Mouse (Mus musculus): ENCODE measurements around the gene Sfxn5. TPM values are rescaled to one million over a fixed set of nuclear protein-coding genes. Genes with fewer than 3 reads are reported as not detected.

The Sfxn5 gene
- total RNA-seq, 2 experiments from 2014 or later: 63.9 to 69.7 TPM

DNA sequence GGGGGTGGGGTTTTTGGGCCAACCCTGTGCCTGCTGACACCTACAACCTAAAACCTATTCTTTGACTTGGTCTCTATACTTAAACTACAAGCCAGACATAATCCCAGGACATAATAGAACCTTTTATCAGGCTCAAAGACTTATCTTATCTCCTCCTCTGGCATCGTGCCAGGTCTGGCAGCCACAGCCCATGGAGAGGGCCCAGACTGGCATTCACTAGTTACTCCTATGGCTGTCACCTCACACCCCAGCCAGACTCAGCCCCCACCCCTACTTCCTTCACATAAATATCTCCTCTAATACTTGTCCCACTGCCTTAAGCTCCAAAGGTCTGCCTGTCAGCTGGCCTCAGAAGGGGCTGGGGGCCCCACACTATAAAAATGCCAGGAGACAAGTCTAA lies 33.2 kb upstream of the Sfxn5 start:
- intact Hi-C loops (cut with DNase I): no loop called here
- no peak for DNase-seq

DNA sequence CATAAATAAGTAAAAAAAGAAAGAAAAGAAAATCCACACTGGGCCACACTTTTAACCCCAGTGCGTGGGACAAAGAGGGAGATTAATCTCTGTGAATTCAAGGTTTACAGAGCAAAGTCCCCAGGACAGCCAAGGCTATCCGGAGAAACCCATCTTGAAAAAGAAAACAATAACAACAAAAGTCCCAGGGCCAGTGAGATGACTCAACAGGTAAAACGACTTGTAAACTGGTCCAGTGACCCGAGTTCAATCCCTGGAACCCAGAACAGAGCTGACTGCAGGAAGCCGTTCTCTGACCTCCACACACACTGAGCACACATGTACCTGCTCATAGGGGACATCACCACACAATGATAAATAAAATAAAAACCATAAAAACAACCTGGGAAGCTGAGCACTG lies 31.2 kb upstream of the Sfxn5 start:
- DNase-seq: no peak
- intact Hi-C loops (cut with DNase I): no loop called here

DNA sequence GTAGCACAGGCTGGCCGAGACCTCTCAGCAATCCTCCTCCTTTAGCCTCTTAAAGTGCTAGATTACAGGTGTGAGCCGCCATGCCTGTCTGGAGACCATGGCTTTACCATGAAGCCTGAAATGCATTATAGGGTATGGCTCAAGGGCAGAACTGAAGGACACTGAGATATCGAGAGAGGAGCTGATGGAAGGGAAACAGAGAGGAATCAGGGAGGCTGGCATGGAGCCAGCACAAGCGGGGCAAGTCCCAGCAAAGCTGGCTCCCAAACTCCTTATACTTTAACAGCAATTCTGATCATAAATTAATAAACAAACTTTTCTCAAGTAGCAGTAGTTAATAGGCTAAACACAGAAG lies 30.7 kb upstream of the Sfxn5 start:
- no peak for DNase-seq
- intact Hi-C loops (cut with DNase I): no loop called here

DNA sequence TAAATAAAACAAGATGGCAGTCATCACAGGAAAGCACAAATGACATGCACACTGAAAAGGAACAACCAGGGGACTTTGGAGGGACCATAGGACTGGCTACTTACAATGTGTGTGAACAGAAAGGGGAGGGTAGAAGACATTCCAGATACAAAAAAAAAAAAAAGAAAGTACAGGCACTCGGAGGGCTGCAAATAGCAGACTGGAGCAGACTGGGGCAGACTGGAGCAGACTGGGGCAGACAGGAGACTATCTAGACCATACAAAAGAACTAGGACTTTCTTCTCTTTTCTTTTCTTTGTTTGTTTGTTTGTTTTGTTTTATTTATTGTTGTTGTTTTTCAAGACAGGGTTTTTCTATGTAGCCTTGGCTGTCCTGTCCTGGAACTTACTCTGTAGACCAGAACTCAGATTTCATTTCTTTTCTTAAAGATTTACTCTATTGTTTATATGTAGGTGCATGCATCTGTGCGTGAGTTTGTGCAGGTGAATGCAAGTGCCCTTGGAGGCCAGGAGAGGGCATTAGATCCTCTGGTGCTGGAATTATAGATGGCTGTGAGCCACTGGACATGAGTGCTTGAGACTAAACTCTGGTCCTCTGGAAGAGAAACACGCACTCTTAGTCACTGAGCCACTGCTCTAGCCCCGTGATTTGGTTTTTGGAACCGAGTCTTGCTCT lies 30.1 kb upstream of the Sfxn5 start:
- intact Hi-C loops (cut with DNase I): no loop called here
- no peak for DNase-seq

DNA sequence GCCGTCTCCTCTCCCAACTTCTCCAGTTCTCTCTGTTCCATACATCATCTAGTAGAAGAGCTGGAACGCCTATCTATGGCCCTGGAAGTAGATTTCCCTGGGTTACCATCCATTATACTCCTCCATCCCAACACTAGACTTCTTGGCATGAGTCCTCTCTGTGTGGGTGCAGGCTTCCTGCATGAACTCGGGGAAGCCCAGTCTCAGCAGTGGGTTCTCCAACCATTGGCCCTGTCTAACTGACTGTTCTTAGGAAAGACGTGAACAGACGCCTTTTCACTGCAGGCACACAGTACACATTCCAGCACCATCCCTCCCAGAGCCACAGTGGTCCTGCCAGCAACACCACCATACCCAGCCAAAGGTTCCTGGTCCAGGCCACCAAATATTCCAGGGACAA lies 29.4 kb upstream of the Sfxn5 start:
- DNase-seq: no peak
- intact Hi-C loops (cut with DNase I): no loop called here

DNA sequence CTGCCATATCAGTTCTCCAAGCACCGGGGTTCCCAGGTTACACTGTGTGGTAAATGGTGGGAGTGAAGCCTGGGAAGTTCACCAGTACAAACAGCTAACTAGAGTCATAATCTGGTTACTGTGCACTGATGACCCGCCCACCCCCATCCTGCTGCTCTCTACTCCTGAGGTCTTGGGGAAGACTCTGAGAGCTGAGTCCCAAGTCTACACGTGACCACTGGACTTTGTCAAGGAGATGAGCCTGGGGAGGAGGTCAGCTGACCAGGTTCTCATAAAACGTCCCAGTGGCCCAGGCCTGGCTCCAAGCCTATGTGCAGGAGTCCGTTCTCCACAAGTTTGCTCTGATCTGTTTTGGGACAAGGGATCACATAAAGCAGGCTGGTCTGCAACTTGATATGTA lies 27.1 kb upstream of the Sfxn5 start:
- DNase-seq: no peak
- intact Hi-C loops (cut with DNase I): no loop called here

DNA sequence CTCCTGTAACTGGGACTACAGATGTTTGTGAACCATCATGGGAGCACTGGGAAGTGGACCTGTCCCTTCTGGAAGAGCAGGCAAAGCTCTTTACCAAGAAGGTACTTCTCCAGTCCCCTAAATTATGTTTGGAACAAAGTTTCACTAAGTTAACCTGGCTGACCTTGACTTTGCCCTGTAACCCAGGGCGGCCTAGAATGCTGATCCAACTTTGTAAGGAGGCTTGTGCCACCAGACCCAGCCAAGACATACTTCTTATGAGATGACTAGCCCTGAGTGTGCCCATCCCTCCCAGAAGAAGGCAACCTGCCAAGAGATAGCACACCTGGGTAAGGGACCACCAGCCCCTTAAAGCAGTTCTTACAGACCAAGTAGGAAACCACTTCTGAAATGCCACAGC lies 25.7 kb upstream of the Sfxn5 start:
- intact Hi-C loops (cut with DNase I): no loop called here
- DNase-seq: no peak

DNA sequence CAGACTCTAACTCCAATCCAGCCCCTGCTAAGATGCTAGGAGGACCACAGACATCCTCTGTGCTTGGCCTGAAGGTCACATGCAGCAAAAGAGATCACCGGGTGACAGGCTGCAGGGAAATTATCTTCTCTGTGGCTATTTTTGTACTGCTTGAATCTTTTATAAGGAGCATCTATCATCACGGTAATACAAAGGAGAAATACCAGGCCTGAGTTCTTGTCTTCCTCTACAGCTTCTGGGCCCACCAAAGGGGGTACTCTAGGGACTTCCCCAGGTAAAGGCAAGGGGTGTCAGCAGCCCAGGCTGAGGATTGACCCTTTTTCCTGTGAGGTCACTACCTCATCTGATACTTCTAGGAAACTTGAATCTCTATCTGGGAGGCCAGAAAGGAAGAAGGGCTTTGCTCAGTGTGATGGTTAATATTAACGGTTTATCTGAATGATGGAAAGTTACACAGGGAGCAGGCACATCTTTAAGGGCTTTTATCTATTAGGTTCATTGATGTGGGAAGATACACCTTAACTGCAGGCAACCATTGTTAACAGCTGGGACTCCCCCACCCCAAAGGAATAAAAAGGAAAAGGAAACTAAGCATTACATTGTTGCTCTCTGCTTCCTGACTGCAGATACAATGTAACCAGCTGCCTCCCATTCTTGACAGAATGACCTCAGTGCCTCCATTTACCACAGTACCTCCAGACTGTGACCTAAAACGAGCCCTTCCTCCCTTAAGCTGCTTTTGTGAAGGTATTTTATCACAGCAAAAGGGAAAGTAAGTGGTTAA lies 23.7 kb upstream of the Sfxn5 start:
- intact Hi-C loops (cut with DNase I): no loop called here
- no peak for DNase-seq

DNA sequence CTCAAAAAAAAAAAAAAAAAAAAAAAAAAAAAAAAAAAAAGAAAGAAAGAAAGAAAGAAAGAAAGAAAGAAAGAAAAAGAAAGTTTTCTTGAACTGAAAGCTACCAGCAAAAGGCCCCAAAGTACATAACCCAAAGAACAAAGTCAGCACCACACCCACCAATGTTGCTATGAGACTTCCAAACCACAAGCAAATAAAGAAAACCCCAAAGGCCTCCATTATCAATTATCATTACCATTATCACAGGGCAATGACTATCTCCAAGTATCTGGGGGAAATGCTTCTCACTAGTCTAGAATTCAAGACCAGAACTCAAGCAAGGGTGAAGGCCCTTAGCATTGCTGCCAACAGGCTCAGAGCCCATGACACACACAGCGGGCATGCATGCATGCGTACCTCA lies 22.5 kb upstream of the Sfxn5 start:
- DNase-seq: no peak
- intact Hi-C loops (cut with DNase I): no loop called here

DNA sequence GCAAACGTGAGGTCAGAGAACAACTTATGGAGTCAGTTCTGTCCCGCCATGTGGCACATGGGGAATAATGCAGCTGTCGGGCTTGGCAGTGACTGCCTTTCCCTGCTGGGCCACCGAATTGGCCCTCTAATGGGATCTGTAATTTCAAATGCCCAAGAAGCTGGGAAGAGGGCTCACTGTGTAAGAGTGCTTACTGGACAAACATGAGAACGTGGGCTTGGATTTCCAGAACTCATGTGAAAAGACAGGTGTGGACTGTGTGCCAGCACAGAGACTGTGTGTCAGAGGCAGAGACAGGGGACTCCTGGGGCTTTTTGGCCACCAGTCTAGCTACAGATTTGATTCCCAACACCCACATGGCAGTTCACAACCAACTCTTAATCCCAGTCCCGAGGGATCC lies 21.5 kb upstream of the Sfxn5 start:
- DNase-seq: peak; percentile 83
- intact Hi-C loops (cut with DNase I): no loop called here

DNA sequence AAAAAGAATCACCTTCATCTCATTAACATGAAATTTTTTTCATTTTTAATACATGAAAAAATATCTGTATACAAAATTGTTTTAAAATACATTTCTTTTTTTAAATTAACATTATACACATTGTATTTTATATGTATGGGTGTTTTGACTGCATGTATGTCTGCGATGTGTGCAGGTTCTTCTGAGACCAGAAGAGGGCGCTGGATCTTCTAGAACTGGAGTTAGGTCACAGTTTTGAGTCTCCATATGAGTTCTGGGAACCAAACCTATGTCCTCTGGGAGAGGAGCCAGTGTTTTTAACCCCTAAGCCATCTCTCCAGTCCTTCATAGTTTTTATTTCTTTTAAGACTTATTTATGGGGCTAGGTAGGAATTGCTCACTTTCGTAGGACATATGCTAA lies 20.5 kb upstream of the Sfxn5 start:
- DNase-seq: no peak
- intact Hi-C loops (cut with DNase I): no loop called here

DNA sequence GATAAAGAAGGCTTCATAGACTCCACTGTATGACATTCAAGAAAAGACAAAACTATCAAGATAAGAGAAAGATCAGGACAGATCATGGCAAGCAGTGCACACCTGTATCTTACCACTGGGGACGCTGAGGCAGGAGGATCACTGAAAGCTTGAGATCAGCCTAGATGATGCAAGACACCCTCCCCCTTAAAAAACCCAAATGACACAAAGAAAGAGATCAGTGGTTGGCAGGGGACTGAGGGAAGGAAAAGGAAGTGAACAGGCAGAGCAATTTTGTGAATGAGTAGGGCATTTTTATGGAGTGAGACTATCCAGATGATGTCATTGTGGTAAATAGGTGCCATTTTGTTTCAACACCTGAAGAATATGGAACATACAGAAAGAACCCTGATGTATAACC lies 16.9 kb upstream of the Sfxn5 start:
- no peak for DNase-seq
- intact Hi-C loops (cut with DNase I): no loop called here

DNA sequence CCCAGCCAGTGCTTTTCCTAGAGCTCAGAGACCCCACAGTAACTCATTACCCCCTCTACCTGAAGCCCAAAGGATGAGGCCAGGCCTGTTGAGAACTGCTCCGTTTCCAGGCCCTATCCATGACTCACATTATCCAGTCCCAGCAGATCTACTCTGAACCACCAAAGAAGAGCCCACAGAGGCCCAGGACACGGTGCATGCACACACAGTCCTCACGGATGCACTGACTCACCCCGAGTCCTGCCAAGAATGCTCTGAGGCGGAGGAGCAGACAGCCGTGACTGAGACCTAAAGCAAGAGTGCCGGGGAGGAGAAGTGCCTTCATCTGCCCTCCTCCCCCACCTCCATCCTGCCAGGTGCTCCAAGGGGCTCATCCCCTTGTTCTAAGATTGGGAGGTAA lies 16.0 kb upstream of the Sfxn5 start:
- DNase-seq: no peak
- intact Hi-C loops (cut with DNase I): loop anchor here (5.0 kb wide), 1 partner anchor 43 kb away; no protein-coding TSS in a partner anchor

DNA sequence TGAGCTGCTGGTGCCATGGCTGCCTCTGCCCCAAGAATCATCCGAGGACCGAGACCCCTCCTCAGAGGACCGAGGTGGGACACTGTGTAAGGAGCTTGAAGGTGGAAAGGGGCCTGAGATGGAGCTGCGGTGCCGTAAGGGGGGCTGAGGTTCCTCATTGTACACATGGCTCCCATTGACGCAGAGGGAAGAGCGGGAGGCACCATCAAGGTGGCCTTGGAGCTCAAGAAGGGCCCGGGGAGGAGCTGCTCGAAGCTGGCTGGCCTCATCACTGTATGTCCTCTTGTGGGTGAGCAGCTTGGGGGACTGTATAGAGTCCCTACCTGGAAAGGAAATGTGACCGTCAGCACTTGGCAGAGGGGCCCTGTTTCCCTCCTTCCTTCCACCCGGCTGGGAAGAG lies 14.9 kb upstream of the Sfxn5 start:
- intact Hi-C loops (cut with DNase I): loop anchor here (5.0 kb wide), 1 partner anchor 44 kb away; no protein-coding TSS in a partner anchor
- DNase-seq: no peak

DNA sequence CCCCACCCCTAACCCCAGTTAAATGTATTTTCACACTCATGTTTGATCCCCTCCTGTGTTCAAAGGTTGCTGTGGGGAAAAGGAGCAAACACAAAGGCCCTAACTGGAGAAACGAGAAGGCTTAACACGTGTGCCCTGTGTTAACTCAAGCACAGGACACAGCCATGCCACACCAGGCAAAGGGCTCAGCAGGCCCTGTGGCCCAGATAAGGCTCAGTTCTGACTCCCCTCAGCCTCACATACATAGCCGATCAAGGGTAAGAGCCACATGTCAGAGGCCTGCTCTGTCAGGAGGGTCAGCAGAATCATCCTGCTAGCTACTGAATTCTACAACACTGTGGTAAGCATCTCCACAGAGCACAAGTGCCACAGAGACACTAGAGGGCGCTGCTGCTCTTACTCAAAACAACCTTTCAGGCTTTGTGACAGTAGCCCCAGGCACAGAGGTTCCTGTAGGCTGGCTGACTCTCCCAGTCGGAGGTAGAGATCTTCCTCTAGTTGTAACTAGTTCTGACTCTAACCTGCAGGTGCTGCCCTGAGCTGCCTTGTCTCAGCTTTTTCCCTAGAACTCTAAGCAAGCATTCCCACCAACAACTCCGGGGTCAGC lies 12.9 kb upstream of the Sfxn5 start:
- peak; percentile 91 for DNase-seq
- intact Hi-C loops (cut with DNase I): loop anchor here (5.0 kb wide), 1 partner anchor 46 kb away; no protein-coding TSS in a partner anchor

DNA sequence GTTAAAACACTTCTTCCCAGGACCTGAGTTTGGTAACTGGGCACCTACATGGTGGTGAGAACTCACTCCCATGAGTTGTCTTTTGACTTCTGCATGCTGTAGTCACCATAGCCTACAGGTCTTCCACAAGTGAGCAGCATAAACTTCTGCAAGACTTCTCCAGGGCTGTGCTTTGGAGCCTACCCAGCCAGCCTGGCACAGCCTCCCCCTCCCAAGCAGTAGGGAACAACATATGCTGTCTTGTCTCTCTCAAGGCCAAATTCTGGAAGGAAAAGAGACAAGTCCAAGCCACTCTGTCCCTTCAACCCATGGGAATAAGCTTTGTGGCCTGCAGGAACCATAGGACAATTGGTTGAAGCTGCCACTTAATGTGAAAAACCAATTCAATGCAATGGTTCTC lies 11.7 kb upstream of the Sfxn5 start:
- intact Hi-C loops (cut with DNase I): loop anchor here (5.0 kb wide), 1 partner anchor 47 kb away; no protein-coding TSS in a partner anchor
- no peak for DNase-seq

DNA sequence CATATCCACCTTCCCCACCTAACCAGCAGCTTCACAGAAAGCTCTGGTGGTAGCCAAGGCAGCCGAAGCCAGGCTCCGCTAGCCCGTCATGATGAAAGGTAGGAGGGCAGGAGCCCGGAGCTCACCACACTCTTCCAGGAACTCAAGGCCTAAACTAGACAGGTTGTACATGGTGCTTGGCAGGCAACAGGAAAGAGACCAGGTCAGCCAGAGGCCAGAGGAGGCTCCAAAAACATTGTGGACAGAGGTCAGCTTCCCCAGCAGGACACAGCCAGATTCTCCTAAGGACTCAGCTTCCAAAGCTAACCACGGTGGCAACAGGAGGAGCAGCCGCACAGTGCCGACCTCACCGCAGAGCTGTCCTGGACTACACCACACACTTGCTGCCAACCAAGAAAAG lies 9.8 kb upstream of the Sfxn5 start:
- intact Hi-C loops (cut with DNase I): no loop called here
- DNase-seq: no peak

DNA sequence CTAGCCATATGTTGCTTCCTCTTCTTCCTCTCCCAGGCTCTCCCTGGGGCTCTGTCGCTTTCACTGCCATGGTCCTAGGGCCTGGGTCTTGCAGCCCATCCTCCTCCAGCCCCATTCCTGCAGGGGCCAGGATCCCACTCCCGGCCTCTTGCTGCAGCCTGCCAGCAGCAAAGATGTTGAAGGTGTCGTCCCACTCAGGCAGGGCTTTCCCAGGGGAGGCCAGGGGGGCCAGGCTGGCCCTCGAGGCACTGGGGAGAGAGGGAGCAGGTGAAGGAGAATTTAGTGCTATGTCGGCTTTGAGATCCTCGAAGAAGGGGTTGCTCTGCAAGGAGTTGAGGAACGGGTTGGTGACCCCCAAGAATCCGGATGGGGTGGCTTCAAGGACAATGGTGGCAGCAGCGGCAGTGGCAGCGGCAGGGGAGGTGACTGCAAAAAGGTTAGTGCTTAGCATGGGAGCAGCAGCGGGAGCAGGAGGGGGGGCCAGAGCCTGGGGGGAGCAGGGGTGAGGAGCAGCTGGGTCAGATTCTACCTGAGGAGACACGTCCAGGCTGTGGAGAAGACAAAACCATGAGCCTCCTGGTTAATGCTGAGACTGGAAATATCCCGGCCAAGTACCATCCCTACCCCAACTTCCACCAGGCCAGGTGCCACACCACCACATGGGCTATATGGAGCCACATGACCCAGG lies 8.7 kb upstream of the Sfxn5 start:
- intact Hi-C loops (cut with DNase I): no loop called here
- DNase-seq: no peak

DNA sequence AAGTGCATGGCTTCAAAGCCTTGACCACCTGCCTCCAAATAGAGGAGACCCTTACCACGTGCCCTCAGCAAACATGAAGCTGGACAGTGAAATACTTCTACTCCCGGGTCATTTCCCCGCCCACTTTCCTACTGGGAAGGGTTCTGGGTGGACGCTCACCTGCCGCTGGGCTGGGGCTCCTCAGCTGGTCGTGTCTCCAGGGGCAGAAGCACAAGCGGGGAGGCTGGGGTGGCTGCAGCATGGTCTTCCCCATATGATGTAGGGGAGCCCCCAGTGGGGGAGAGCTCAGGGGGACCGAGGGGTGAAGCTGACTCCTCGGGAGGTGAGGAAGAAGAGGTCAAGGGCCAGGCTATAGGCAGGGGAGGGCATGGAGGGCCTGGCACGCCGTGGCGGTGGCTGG lies 7.0 kb upstream of the Sfxn5 start:
- DNase-seq: no peak
- intact Hi-C loops (cut with DNase I): no loop called here

DNA sequence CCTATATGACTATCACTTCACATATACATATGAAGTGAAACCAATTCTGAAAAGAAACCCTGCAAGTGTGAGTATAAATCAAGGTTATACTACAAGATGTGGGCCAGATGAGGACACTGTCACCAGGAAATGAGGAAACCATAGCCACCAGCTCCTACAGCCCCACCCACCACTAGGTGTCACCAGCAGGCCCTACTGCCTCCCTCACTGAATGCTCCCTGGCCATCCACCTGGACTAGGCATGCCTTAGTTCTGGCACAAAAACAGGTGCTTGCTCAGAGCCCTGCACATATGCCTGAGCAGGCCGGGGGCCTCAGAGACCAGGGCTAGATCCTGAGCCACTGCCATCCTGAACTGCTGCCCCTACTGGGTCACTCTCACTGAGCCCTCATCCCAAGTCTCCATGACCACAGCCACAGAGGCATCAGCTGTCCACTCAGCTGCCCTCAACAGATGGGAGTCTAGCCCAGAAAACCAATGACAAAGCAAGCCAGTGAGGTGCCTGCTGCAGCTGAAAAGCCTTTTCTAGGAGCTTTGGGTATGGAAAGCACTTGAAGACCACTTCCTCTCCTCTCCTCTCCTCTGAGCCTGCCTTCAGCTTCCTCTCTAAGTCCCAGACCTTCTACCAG lies 6.2 kb upstream of the Sfxn5 start:
- peak; percentile 47 for DNase-seq
- intact Hi-C loops (cut with DNase I): loop anchor here (10.0 kb wide), 1 partner anchor 155 kb away; the partner anchor contains the start of gene Emx1

DNA sequence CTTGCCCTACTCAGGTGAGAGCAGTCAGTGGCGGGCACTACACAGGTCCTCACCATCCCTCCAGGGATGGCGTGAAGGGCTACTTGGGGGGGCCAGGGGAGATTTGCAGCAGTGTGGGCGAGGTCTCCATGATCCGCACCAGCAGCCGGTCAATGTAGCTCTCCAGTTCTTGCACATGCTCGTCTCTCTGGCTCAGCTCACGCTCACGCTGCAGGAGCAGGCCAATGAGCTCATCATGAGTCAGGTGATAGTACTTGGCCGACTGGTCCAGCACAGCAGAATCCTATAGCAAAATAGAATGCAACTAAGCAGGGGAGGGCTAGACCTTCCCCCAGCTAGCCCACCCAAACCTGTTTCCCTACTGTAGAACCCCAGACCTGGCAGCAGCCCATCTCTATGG lies 3.7 kb upstream of the Sfxn5 start:
- intact Hi-C loops (cut with DNase I): loop anchor here (10.0 kb wide), 1 partner anchor 152 kb away; the partner anchor contains the start of gene Emx1
- no peak for DNase-seq

All from left cerebral cortex, postnatal 4 days (tissue).